Mouse (Mus musculus) cerebellum, adult 2 months (tissue): ENCODE measurements around the gene Zbtb16.

Source experiments
- CTCF ChIP-seq: fragments of 200-500 bp; IDR thresholded peaks from 2 replicates; pipeline ENCODE4 v1.5.1; 2011; ENCODE audit warnings: low read depth, mild to moderate bottlenecking, control low read depth, low read length, moderate library complexity, borderline replicate concordance; ENCODE audit not compliant: insufficient read depth
- POLR2A ChIP-seq: fragments of 200-500 bp; IDR thresholded peaks from 2 replicates; pipeline ENCODE4 v1.6.1; 2011; ENCODE audit warnings: low read length, control low read depth, borderline replicate concordance; ENCODE audit not compliant: insufficient read depth

GRCm38 (mm10) chr9:48673213-48673612, 162.8 kb downstream of the Zbtb16 start:
- TF ChIP-seq CTCF (no peak), POLR2A (no peak)
